Mouse (Mus musculus): ENCODE measurements around the gene Gm49380. TPM values are rescaled to one million over a fixed set of nuclear protein-coding genes. Genes with fewer than 3 reads are reported as not detected.

Gene Gm49380
- polyA plus RNA-seq, 1 experiment from 2014 or later, result not detected

DNA sequence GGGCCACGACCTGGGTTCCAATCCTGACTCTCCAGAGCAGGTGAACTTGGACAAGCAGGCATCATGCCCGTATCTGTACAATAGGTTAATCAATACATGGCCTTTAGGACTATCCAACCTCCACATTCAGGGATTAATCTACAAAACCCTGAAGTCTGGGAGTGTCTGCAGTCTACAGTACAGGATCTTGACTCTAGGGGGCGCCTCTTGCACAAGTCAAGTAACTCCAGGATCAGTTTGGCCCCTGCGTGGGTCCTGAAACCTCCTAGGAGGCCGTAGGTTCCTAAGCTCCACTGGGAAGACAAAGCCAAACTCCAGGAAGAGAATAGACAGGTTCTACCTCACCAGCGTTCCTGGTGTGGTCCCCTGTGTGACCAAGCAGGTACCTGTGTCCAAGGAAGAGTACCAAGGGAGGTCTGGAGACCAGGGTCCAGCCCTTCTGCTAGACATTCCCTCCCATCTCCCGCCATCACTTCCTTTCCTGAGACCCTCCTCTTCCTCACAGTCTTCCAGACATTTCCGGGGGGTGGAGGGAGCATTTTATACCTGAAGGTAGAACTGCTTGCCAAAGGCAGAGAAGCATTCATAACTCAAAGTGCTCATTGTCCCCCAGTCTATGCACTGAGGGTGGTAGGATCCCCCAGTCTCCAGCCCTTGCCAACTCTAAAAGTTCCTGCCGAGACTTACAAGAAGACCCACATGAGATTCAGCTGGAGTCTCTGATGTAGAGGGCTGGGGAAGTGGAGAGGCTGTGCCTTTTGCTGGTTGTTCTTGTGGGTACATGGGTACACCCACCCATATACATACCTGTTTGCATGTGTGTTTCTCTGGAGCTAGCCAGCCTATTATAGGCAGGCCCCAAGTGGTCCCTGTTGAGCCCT, 38.7 kb downstream of the Gm49380 start:
- TF ChIP-seq CTCF (IDR thresholded peaks at IDR 0.05; ENCODE audit: low read depth), result peak; percentile 60
- TF ChIP-seq EP300 (optimal IDR thresholded peaks at IDR 0.05), result no peak
- no peak for ATAC-seq (ENCODE audit: low FRiP score, low TSS enrichment)
- Histone ChIP-seq H3K27ac (replicated peaks) (no peak overlapping the region), H3K4me3 (ENCODE audit: low read depth, low read length) (no peak overlapping the region), H3K4me1 (replicated peaks; ENCODE audit: control insufficient read depth, insufficient read depth) (peaks cover 21% of the 10 kb centered on the region), H3K27me3 (ENCODE audit: control insufficient read depth, insufficient read depth, low read length) (no peaks in the 10 kb centered on the region), H3K9ac (ENCODE audit: low read length) (no peak overlapping the region), H3K9me3 (ENCODE audit: control insufficient read depth, low read length) (no peaks in the 10 kb centered on the region), H3K4me2 (replicated peaks; ENCODE audit: low read depth) (no peak overlapping the region), H3K36me3 (ENCODE audit: control insufficient read depth, insufficient read depth, low read length) (no peaks in the 10 kb centered on the region)
- peak; percentile 49 for DNase-seq (ENCODE audit: low spot score)
- WGBS, result 64% methylated on average over 9 of the region's 9 CpGs

DNA sequence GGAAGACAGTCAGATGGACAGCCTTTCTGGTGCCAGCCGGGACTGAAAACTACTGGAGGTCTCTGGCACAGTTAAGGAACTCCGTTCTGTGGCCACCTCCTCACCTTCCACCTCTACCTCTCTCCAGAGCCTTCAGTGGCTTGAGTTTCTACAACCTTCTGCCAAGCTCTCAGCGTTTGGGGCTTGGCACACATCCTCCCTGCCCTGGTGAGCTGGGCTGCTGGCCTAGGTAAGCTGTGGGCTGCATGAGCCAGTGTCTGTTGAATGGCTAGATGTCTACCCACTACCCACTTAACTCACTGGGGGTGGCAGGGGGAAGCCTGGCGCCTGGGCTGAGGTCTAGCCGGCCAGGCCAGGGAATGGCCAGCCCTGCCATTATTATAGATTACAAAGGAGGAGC, 40.2 kb downstream of the Gm49380 start:
- Histone ChIP-seq H3K4me1 (replicated peaks; ENCODE audit: control insufficient read depth, insufficient read depth) (peaks cover 15% of the 10 kb centered on the region), H3K9me3 (ENCODE audit: control insufficient read depth, low read length) (no peaks in the 10 kb centered on the region), H3K4me2 (replicated peaks; ENCODE audit: low read depth) (no peak overlapping the region), H3K4me3 (ENCODE audit: low read depth, low read length) (no peak overlapping the region), H3K27ac (replicated peaks) (no peak overlapping the region), H3K9ac (ENCODE audit: low read length) (no peak overlapping the region), H3K36me3 (ENCODE audit: control insufficient read depth, insufficient read depth, low read length) (no peaks in the 10 kb centered on the region), H3K27me3 (ENCODE audit: control insufficient read depth, insufficient read depth, low read length) (no peaks in the 10 kb centered on the region)
- ATAC-seq (ENCODE audit: low FRiP score, low TSS enrichment), result no peak
- WGBS, result 69% methylated on average over 5 of the region's 5 CpGs
- DNase-seq (ENCODE audit: low spot score), result no peak
- TF ChIP-seq EP300 (optimal IDR thresholded peaks at IDR 0.05) (no peak), CTCF (IDR thresholded peaks at IDR 0.05; ENCODE audit: low read depth) (no peak)

DNA sequence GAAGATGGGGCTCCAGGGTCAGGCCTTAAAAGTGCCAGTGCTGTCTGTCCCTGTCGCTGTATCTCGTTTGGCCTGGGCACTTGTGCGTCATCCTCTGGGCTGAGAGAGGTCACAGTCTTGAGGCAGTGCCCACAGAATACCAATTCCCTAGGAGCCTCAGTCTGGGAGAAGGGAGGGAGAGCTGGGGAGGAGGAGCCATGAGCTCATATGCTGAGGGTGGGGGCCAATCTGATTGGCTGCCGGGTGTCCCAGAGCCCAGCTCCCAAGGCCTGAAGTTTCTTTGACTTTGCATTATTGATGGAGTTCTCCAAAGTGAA, 40.7 kb downstream of the Gm49380 start:
- DNase-seq (ENCODE audit: low spot score), result no peak
- H3K4me2 ChIP-seq (replicated peaks; ENCODE audit: low read depth), result no peak overlapping the region
- no peak overlapping the region for H3K4me3 ChIP-seq (ENCODE audit: low read depth, low read length)
- no peak for ATAC-seq (ENCODE audit: low FRiP score, low TSS enrichment)
- peaks cover 12% of the 10 kb centered on the region for H3K4me1 ChIP-seq (replicated peaks; ENCODE audit: control insufficient read depth, insufficient read depth)
- WGBS, result 45% methylated on average over 4 of the region's 4 CpGs
- H3K27me3 ChIP-seq (ENCODE audit: control insufficient read depth, insufficient read depth, low read length), result no peaks in the 10 kb centered on the region
- no peaks in the 10 kb centered on the region for H3K36me3 ChIP-seq (ENCODE audit: control insufficient read depth, insufficient read depth, low read length)
- no peak overlapping the region for H3K9ac ChIP-seq (ENCODE audit: low read length)
- TF ChIP-seq CTCF (IDR thresholded peaks at IDR 0.05; ENCODE audit: low read depth) (no peak), EP300 (optimal IDR thresholded peaks at IDR 0.05) (no peak)
- H3K9me3 ChIP-seq (ENCODE audit: control insufficient read depth, low read length), result no peaks in the 10 kb centered on the region
- no peak overlapping the region for H3K27ac ChIP-seq (replicated peaks)

DNA sequence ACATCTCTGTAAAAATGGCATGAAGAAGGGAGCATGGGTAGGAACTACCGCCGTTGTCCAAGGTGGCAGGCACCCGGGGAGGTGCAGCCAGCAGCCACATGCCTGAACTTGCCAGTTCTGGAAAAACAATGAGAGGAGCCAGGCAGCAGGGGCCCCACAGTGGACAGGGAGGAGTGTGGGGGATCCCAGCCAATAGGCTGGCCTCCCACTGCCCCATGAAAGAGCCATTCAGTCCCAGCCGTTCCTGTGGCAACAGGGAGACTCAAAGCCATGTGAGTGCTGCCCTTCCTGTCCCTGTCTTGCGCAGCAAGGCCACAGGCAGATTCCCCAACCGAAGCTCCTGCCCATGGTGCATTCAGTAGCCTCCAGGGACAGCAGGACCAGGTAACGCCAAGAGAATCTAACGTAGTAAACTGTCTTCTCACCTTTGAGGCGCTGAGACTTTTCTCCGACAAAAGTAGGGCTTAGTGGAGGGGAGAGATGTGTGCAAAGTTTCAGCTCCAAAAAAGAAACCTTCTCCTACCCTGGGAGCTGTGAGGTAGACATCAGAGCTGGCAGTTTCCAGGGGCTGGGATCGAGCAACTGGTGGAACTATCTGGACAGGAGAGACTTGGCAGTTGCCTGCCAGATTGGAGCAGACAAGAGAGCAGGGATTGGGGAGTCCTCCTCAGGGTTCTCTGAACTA, 41.2 kb downstream of the Gm49380 start:
- no peaks in the 10 kb centered on the region for H3K9me3 ChIP-seq (ENCODE audit: control insufficient read depth, low read length)
- TF ChIP-seq CTCF (IDR thresholded peaks at IDR 0.05; ENCODE audit: low read depth), result no peak
- TF ChIP-seq EP300 (optimal IDR thresholded peaks at IDR 0.05), result no peak
- H3K27ac ChIP-seq (replicated peaks), result no peak overlapping the region
- no peak overlapping the region for H3K9ac ChIP-seq (ENCODE audit: low read length)
- H3K4me3 ChIP-seq (ENCODE audit: low read depth, low read length), result no peak overlapping the region
- peaks cover 10% of the 10 kb centered on the region; the same call in 1 of the 2 replicates for H3K4me1 ChIP-seq (replicated peaks; ENCODE audit: control insufficient read depth, insufficient read depth)
- no peaks in the 10 kb centered on the region for H3K27me3 ChIP-seq (ENCODE audit: control insufficient read depth, insufficient read depth, low read length)
- DNase-seq (ENCODE audit: low spot score), result no peak
- no peak for ATAC-seq (ENCODE audit: low FRiP score, low TSS enrichment)
- H3K36me3 ChIP-seq (ENCODE audit: control insufficient read depth, insufficient read depth, low read length), result no peaks in the 10 kb centered on the region
- no peak overlapping the region for H3K4me2 ChIP-seq (replicated peaks; ENCODE audit: low read depth)
- 47% methylated on average over 11 of the region's 11 CpGs for WGBS

DNA sequence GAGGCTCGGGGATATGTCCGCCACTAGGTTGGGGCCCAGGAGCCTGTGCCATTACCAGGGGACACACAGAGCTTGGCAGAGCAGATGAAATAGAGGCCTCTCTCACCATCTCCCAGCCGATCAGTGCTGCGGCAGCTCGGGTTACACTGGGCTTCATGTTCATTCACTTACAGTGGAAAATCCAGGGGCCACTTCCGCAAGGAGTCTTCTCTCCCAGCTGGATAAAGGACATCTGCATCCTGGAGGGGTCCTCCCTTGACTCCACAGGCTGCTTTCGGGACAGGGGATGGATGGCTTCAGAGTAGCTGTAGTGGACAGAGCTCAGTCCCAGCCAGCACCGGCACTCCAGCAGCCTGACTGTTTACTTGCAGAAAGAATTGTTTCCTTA, 42.5 kb downstream of the Gm49380 start:
- ATAC-seq (ENCODE audit: low FRiP score, low TSS enrichment) (no peak), DNase-seq (ENCODE audit: low spot score) (no peak)
- Histone ChIP-seq H3K9me3 (ENCODE audit: control insufficient read depth, low read length) (no peaks in the 10 kb centered on the region), H3K27me3 (ENCODE audit: control insufficient read depth, insufficient read depth, low read length) (no peaks in the 10 kb centered on the region), H3K4me2 (replicated peaks; ENCODE audit: low read depth) (no peak overlapping the region; the same call in 1 of the 2 replicates), H3K27ac (replicated peaks) (no peak overlapping the region), H3K4me3 (ENCODE audit: low read depth, low read length) (no peak overlapping the region), H3K9ac (ENCODE audit: low read length) (peak overlapping the region; percentile 18; the same call in 1 of the 2 replicates), H3K4me1 (replicated peaks; ENCODE audit: control insufficient read depth, insufficient read depth) (peaks cover 8% of the 10 kb centered on the region; the same call in 1 of the 2 replicates), H3K36me3 (ENCODE audit: control insufficient read depth, insufficient read depth, low read length) (no peaks in the 10 kb centered on the region)
- WGBS, result 36% methylated on average over 8 of the region's 8 CpGs
- TF ChIP-seq CTCF (IDR thresholded peaks at IDR 0.05; ENCODE audit: low read depth) (no peak), EP300 (optimal IDR thresholded peaks at IDR 0.05) (no peak)
